Mouse (Mus musculus) embryonic facial prominence, embryonic 14.5 days (tissue): ENCODE measurements around the gene Ptprn2. TPM values are rescaled to one million over a fixed set of nuclear protein-coding genes. Genes with fewer than 3 reads are reported as not detected.
"Not testable (repeated sequence)": the region's sequence is repeated elsewhere in the genome, so short reads cannot be mapped to it uniquely, and the experiment has no call there.

Source experiments
- ATAC-seq: fragments of 200-750 bp; cut with Nextera tagmentation; 2 replicates; pipeline ENCODE4 v1.8.0; 2017; ENCODE audit warnings: low read depth, moderate number of reproducible peaks, moderate TSS enrichment
- DNase-seq: peaks from one replicate; pipeline ENCODE4 v3.0.0-alpha.2; 2015; ENCODE audit warnings: low spot score
- H3K27ac ChIP-seq: fragments of 300-500 bp; sonication (generic); replicated peaks from 2 replicates; pipeline ENCODE4 v1.5.1; 2014; ENCODE audit warnings: low read depth, mild to moderate bottlenecking, low read length, moderate library complexity
- H3K27me3 ChIP-seq: fragments of 300-500 bp; sonication (generic); replicated peaks from 2 replicates; pipeline ENCODE4 v1.6.1; 2014; ENCODE audit warnings: low read length; ENCODE audit not compliant: control insufficient read depth, insufficient read depth
- H3K36me3 ChIP-seq: fragments of 300-500 bp; sonication (generic); 2 replicates; pipeline ENCODE4 v1.6.1; 2014; ENCODE audit warnings: low read length, mixed read lengths; ENCODE audit not compliant: control insufficient read depth, insufficient read depth
- H3K4me1 ChIP-seq: fragments of 300-500 bp; sonication (generic); 2 replicates; pipeline ENCODE4 v1.6.1; 2014; ENCODE audit warnings: antibody characterized with exemption, low read length; ENCODE audit not compliant: control insufficient read depth, insufficient read depth
- H3K4me2 ChIP-seq: fragments of 300-500 bp; sonication (generic); 2 replicates; pipeline ENCODE4 v1.6.1; 2014; ENCODE audit warnings: low read depth, mild to moderate bottlenecking, low read length, moderate library complexity, mixed read lengths
- H3K4me3 ChIP-seq: fragments of 300-500 bp; sonication (generic); 2 replicates; pipeline ENCODE4 v1.5.1; 2014; ENCODE audit warnings: low read depth, mild to moderate bottlenecking, low read length
- H3K9ac ChIP-seq: fragments of 300-500 bp; sonication (generic); 2 replicates; pipeline ENCODE4 v1.6.1; 2014; ENCODE audit warnings: low read depth, mild to moderate bottlenecking, low read length, moderate library complexity, mixed read lengths
- H3K9me3 ChIP-seq: fragments of 300-500 bp; sonication (generic); 2 replicates; pipeline ENCODE4 v1.6.1; 2016; ENCODE audit warnings: low read length; ENCODE audit not compliant: control insufficient read depth
- WGBS: fragments of 180-500 bp; shearing (Covaris S2); extraction: QIAGEN DNeasy Blood & Tissue Kit; methylation state at CpG from one replicate; pipeline ENCODE4 v1.1.7; 2014; 5-methylcytosine and 5-hydroxymethylcytosine counted together
- polyA plus RNA-seq: library from polyadenylated mRNA; unstranded; fragments of >200 nt; fragmentation: Nextera tagmentation; extraction: Ambion mirVana; gene quantifications from 2 replicates; pipeline ENCODE4 v1.2.1, GENCODE M21; 2014

Ptprn2 gene
- polyA plus RNA-seq, 1 experiment from 2014 or later = 0.65 TPM

GRCm38 (mm10) chr12:116488836-116489235, 3.3 kb downstream of the Ptprn2 start:
- Histone ChIP-seq H3K27ac (no peak overlapping the region), H3K4me3 (no peak overlapping the region), H3K9me3 (no peaks in the 10 kb centered on the region), H3K4me1 (peaks cover 6% of the 10 kb centered on the region; the same call in 1 of the 2 replicates), H3K27me3 (peaks cover 15% of the 10 kb centered on the region), H3K4me2 (no peak overlapping the region), H3K36me3 (no peaks in the 10 kb centered on the region), H3K9ac (no peak overlapping the region)
- DNase-seq (no peak), ATAC-seq (no peak)
- WGBS = 73% methylated on average over 8 of the region's 8 CpGs

- no peak overlapping the region for H3K27ac ChIP-seq
- no peak for ATAC-seq
- peaks cover 11% of the 10 kb centered on the region for H3K27me3 ChIP-seq
- no peak for DNase-seq
- H3K9ac ChIP-seq = no peak overlapping the region
- no peak overlapping the region for H3K4me3 ChIP-seq
- H3K36me3 ChIP-seq = no peaks in the 10 kb centered on the region
- peaks cover 6% of the 10 kb centered on the region; the same call in 1 of the 2 replicates for H3K4me1 ChIP-seq
- no peak overlapping the region for H3K4me2 ChIP-seq
- no peaks in the 10 kb centered on the region for H3K9me3 ChIP-seq
- WGBS = 88% methylated on average over 5 of the region's 5 CpGs
These were observed 5.2 kb downstream of the Ptprn2 start for GRCm38 (mm10) chr12:116490575-116491356.

- no peak for ATAC-seq
- Histone ChIP-seq H3K27me3 (no peaks in the 10 kb centered on the region), H3K36me3 (no peaks in the 10 kb centered on the region), H3K9ac (no peak overlapping the region), H3K4me2 (no peak overlapping the region), H3K9me3 (no peaks in the 10 kb centered on the region), H3K27ac (no peak overlapping the region), H3K4me1 (no peaks in the 10 kb centered on the region), H3K4me3 (no peak overlapping the region)
- no peak for DNase-seq
These were observed 13.1 kb downstream of the Ptprn2 start for GRCm38 (mm10) chr12:116498666-116499065.

- 89% methylated on average over 11 of the region's 11 CpGs for WGBS
- no peaks in the 10 kb centered on the region for H3K9me3 ChIP-seq
These were observed 15.1 kb downstream of the Ptprn2 start for GRCm38 (mm10) chr12:116500652-116501051.

GRCm38 (mm10) chr12:116512482-116512881, 27.0 kb downstream of the Ptprn2 start:
- Histone ChIP-seq H3K4me1 (no peaks in the 10 kb centered on the region), H3K27ac (no peak overlapping the region), H3K36me3 (no peaks in the 10 kb centered on the region), H3K4me2 (no peak overlapping the region), H3K4me3 (no peak overlapping the region), H3K9me3 (no peaks in the 10 kb centered on the region), H3K9ac (no peak overlapping the region), H3K27me3 (no peaks in the 10 kb centered on the region)
- DNase-seq (no peak), ATAC-seq (no peak)
- WGBS = 85% methylated on average over 1 of the region's 1 CpGs

More at GRCm38 (mm10) chr12:116500652-116501051, 15.1 kb downstream of the Ptprn2 start:
- no peaks in the 10 kb centered on the region for H3K27me3 ChIP-seq
- no peak overlapping the region for H3K27ac ChIP-seq
- H3K4me2 ChIP-seq = no peak overlapping the region
- H3K9ac ChIP-seq = no peak overlapping the region
- no peaks in the 10 kb centered on the region for H3K4me1 ChIP-seq
- no peak for ATAC-seq
- no peak overlapping the region for H3K4me3 ChIP-seq
- DNase-seq = no peak
- H3K36me3 ChIP-seq = no peaks in the 10 kb centered on the region

GRCm38 (mm10) chr12:116513788-116514187, 28.3 kb downstream of the Ptprn2 start:
- DNase-seq, H3K9ac ChIP-seq, H3K4me2 ChIP-seq, H3K27ac ChIP-seq, H3K4me3 ChIP-seq, H3K27me3 ChIP-seq, H3K9me3 ChIP-seq, ATAC-seq, H3K4me1 ChIP-seq, H3K36me3 ChIP-seq: not testable (repeated sequence)
- WGBS = 82% methylated on average over 2 of the region's 2 CpGs

- no peaks in the 10 kb centered on the region for H3K36me3 ChIP-seq
- DNase-seq = no peak
- no peak overlapping the region for H3K4me2 ChIP-seq
- H3K27me3 ChIP-seq = no peaks in the 10 kb centered on the region
- no peak overlapping the region for H3K4me3 ChIP-seq
- H3K27ac ChIP-seq = no peak overlapping the region
- ATAC-seq = no peak
- H3K9ac ChIP-seq = no peak overlapping the region
- no peaks in the 10 kb centered on the region for H3K9me3 ChIP-seq
- no peaks in the 10 kb centered on the region for H3K4me1 ChIP-seq
These were observed 30.3 kb downstream of the Ptprn2 start for GRCm38 (mm10) chr12:116515824-116516223.

- H3K27me3 ChIP-seq = no peaks in the 10 kb centered on the region
- DNase-seq = no peak
- no peak overlapping the region for H3K4me3 ChIP-seq
- 73% methylated on average over 4 of the region's 4 CpGs for WGBS
- no peaks in the 10 kb centered on the region for H3K9me3 ChIP-seq
- ATAC-seq = no peak
- H3K27ac ChIP-seq = no peak overlapping the region
- no peak overlapping the region for H3K9ac ChIP-seq
- H3K4me1 ChIP-seq = no peaks in the 10 kb centered on the region
- no peaks in the 10 kb centered on the region for H3K36me3 ChIP-seq
- no peak overlapping the region for H3K4me2 ChIP-seq
These were observed 43.3 kb downstream of the Ptprn2 start for GRCm38 (mm10) chr12:116528861-116529260.

GRCm38 (mm10) chr12:116533281-116533680, 47.8 kb downstream of the Ptprn2 start:
- ATAC-seq (no peak), DNase-seq (no peak)
- Histone ChIP-seq H3K4me1 (no peaks in the 10 kb centered on the region), H3K9me3 (no peaks in the 10 kb centered on the region), H3K4me2 (no peak overlapping the region), H3K27me3 (no peaks in the 10 kb centered on the region), H3K27ac (no peak overlapping the region), H3K9ac (no peak overlapping the region), H3K36me3 (no peaks in the 10 kb centered on the region), H3K4me3 (no peak overlapping the region)
